Mouse (Mus musculus): ENCODE measurements around the gene Mrpl57.
A peak's percentile ranks its signal among the peaks of the same experiment; 100 is the strongest.
"Not testable (repeated sequence)": the region's sequence is repeated elsewhere in the genome, so short reads cannot be mapped to it uniquely, and the experiment has no call there.

Gene Mrpl57

GRCm38 (mm10) chr14:57825788-57826751 is at the start of gene Mrpl57, which contains the start of gene Ska3:
Gene Mrpl57 (plus strand): TSS chr14:57826234.
Gene Ska3 (minus strand): TSS chr14:57826185.
- peak; percentile 94 for DNase-seq (ENCODE audit: inconsistent ontology term)

- no peak for DNase-seq (ENCODE audit: inconsistent ontology term)
Measured at GRCm38 (mm10) chr14:57787406-57787805, 38.6 kb upstream of the Mrpl57 start.

- no peak for DNase-seq (ENCODE audit: inconsistent ontology term)
Measured at GRCm38 (mm10) chr14:57789311-57789710, 36.7 kb upstream of the Mrpl57 start.

DNA sequence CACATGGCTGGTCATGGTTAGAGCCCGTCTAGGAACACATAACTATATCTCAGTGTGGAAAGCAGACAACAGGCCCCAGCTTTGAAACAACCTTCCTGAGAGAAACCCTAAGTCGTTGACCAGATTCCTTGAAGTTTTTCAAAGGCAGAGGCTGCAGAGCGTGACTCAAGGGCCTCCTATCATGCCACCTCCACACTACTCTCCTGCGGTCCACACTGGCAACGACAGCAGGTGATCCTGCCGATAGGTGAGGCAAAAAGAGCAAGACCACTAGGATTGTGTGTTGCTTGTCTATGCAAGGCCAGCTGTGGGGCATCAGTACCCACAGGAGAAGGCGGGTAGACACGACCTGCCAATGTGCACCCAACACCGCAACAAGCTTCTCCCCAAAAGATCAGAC is 36.3 kb upstream of the Mrpl57 start:
- no peak for DNase-seq (ENCODE audit: inconsistent ontology term)

DNA sequence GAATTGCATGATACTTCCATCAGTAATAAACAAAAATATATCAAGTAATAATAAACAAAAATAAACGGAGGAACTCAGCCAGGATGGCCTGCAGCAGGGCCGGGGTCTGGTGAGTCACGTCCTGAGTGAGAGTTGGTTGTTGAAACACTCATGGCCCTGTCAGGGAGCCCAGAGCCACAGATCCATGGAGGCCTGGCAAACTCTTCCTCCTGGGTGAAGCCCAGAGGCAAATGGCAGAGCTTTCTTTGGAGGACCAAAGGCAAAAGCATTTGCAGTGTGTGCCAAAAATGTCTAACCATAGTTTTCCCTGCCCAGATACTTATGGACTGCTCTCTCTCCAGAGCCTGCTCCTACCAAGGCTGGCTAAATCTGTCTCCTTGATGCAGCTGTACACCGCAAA is 34.9 kb upstream of the Mrpl57 start:
- DNase-seq (ENCODE audit: inconsistent ontology term) = peak; percentile 60

DNA sequence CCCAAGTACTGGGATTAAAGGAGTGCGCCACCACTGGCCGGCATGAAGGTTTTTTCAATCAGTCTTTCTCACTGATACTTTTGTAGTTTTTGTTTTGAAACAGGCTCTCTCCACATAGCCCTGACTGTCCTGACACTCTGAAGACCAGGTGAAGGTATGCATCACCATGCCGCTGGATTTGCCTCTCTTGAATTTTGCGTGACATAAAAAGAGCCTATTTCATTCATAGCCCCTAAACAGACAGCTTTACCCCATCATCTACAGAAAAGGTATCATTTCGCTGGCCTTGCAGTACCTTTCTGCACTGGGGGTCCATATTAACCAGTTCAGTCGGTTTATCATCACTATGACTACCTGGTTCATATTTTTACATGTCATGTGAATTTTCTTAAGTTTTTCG is 28.5 kb upstream of the Mrpl57 start:
- no peak for DNase-seq (ENCODE audit: inconsistent ontology term)

- DNase-seq (ENCODE audit: inconsistent ontology term) = peak; percentile 98
Measured at GRCm38 (mm10) chr14:57797991-57798931, 27.8 kb upstream of the Mrpl57 start, which contains the start of gene Sap18. Gene Sap18 (plus strand): TSS chr14:57798180.

- DNase-seq (ENCODE audit: inconsistent ontology term) = no peak
Measured at GRCm38 (mm10) chr14:57803731-57804130, 22.3 kb upstream of the Mrpl57 start.

GRCm38 (mm10) chr14:57808558-57808957 is 17.5 kb upstream of the Mrpl57 start:
- no peak for DNase-seq (ENCODE audit: inconsistent ontology term)

DNA sequence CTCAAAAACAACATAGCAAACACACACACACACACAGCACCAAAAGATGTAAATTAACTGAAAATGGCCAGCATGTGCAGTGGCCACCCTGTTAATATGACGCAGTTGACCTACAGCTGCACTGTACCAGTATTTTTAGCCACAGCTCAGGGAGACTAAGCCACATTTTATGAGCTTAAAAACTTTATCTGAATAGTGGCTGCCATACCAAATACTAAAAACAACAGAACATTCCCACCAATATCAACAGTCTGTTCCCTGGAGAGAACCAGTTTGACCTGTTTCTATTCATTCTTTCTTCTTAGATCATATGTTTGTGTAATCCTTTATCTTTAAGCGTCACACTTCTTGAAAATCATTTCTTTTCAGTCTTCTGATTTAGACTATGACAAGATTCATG is 15.1 kb upstream of the Mrpl57 start:
- no peak for DNase-seq (ENCODE audit: inconsistent ontology term)

DNA sequence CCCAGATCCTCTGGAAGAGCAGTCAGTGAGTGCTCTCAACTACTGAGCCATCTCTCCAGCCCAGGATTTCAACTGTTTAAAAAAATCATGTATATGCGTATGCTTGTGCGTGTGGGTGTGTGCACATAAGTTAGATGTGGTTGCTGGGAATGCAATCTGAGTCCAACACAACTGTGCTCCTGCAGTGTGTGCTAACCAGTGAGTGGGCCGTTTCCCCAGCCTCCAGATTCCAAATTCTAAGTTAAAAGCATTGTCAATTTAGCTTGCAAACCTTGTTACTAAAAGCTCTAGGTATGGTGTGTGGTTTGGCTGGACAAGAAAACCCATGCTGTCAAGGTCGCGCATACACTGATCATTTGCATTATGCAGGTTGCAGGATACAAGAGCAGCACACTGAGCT is 14.2 kb upstream of the Mrpl57 start:
- no peak for DNase-seq (ENCODE audit: inconsistent ontology term)

GRCm38 (mm10) chr14:57820839-57821238 is 5.2 kb upstream of the Mrpl57 start:
- no peak for DNase-seq (ENCODE audit: inconsistent ontology term)

- no peak for DNase-seq (ENCODE audit: inconsistent ontology term)
Measured at GRCm38 (mm10) chr14:57827284-57827683, 1.2 kb downstream of the Mrpl57 start.

DNA sequence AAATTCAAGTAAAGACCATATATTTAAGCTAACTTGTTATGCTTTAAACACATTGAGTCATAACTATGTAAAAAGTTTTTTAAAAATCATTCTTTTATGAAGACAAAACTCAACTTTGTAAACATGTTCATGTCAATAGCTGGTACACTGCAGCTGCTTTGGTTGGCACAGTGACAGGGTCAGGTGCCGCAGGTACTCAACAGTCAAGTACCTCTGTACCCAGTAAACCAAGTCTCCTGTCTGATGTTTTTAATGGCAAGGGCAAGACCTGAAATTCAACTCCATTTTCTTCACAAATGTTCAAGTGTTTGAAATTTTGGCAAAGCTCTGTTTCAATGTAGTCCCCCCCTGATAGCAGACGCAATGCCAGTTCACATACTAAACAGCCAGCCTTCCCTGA is 7.5 kb downstream of the Mrpl57 start:
- no peak for DNase-seq (ENCODE audit: inconsistent ontology term)

DNA sequence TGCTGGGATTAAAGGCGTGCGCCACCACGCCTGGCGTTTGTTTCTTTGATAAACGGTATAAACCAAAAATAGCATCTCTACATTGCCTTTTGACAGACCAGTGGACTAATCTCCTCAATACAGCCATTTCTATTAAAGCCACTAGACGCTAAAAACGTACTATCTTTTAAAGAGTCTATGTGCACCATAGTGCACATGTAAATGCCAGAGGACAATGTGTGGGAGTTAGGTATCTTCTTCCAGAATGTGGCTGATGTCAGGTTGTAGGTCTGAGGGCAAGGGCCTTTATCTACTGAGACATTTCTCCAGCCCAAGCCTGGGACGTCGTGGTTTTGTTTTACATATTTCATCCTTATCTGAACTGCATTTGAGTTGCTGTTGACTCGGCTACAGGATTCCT is 9.1 kb downstream of the Mrpl57 start:
- no peak for DNase-seq (ENCODE audit: inconsistent ontology term)

- no peak for DNase-seq (ENCODE audit: inconsistent ontology term)
Measured at GRCm38 (mm10) chr14:57844535-57844934, 18.5 kb downstream of the Mrpl57 start.

GRCm38 (mm10) chr14:57848061-57848460 is 22.0 kb downstream of the Mrpl57 start:
- not testable (repeated sequence) for DNase-seq (ENCODE audit: inconsistent ontology term)

DNA sequence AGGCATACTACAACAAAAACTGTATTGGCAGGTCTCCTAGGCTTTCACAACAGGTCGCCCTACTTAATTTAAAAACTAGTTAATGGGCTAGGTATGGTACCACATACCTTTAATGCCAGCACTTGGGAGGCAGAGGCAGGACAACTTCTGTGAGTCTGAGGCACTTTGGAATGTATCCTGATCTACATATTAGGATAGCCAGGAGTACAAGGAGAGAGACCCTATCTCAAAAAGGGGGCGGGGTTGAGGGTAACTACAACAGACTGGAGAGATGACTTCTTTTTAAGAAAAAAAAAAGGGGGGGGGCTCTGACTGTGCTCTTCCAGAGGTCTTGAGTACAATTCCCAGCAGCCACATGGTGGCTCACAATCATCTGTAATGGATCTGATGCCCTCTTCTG is 22.6 kb downstream of the Mrpl57 start:
- DNase-seq (ENCODE audit: inconsistent ontology term) = no peak

DNA sequence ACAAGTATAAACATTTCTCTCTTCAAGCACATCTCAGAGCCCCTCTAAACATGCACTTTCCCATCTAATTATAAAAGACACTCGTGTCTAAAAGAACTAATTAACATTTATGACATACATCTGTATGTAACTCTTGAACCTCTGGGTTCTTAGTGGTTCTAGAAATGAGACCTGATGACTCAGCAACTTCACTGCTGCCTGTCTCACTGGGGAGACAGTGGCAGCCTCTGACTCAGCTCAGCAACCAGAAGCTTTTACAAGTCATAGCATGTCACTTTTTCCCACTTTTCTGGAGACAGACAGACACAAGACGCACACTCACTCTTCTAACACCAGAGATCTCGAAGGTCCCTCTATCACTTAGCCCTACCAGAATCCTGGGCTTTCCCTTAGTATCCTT is 24.3 kb downstream of the Mrpl57 start:
- DNase-seq (ENCODE audit: inconsistent ontology term) = peak; percentile 25

DNA sequence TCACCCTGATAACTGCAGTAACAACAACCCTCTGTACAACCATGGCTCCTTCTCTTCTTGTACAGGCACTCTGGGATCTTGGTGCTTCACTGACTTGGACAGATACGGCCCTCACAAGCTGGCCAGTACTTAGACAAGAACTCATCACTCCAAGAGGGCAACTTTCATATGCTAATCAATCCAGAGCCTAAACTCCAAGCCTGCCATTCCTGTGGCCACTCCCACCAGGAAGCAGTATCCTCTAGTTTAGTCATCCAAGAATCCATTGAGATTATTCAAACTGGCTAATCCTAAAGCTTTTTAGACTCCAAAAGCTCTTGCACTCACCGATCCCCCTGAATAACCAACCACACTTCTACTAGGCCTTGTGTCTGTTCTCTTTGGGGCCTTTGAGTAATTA is 26.9 kb downstream of the Mrpl57 start:
- no peak for DNase-seq (ENCODE audit: inconsistent ontology term)

- not testable (repeated sequence) for DNase-seq (ENCODE audit: inconsistent ontology term)
Measured at GRCm38 (mm10) chr14:57856037-57856436, 30.0 kb downstream of the Mrpl57 start.

GRCm38 (mm10) chr14:57858601-57859000 is 32.6 kb downstream of the Mrpl57 start:
- no peak for DNase-seq (ENCODE audit: inconsistent ontology term)
